Mouse (Mus musculus): ENCODE measurements around the gene Tex21. TPM values are rescaled to one million over a fixed set of nuclear protein-coding genes. Genes with fewer than 3 reads are reported as not detected.

Gene Tex21
- polyA plus RNA-seq, 1 experiment from 2014 or later, result not detected

DNA sequence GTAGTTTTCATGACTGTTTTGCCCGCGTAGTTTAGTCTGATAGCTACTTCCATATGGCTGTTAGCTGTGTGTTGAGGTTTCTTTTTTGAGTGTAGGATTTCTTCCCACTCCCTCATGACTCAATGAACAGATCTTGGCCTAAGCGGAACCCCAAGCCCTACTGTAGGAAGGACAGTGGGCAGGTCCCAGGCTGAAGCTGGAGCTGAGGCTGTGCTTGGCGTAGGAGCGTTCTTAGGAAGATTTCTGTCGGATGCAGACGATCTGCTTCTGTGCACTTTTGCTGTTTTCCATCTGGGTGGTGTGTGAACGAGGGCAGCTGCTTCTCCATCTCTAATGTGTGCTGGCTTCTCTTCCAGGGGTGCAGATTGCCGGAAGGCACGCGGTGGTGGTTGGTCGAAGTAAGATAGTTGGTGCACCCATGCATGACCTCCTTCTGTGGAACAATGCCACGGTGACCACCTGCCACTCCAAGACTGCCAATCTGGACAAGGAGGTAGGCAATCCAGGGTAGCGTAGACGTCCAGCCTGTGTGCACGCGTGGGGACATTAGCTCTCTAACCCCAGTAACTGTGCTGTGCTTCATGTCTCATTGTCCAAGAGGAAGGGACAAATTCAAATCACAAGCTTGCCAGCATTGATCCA lies 36.1 kb upstream of the Tex21 start:
- DNase-seq (ENCODE audit: low spot score) (no peak), ATAC-seq (no peak)
- Histone ChIP-seq H3K4me1 (ENCODE audit: insufficient read depth, low read depth, low read length) (no peaks in the 10 kb centered on the region), H3K27me3 (replicated peaks; ENCODE audit: insufficient read depth, low read length) (no peaks in the 10 kb centered on the region), H3K9ac (replicated peaks; ENCODE audit: low read depth) (no peak overlapping the region), H3K36me3 (ENCODE audit: insufficient read depth, low read length) (peaks cover 12% of the 10 kb centered on the region), H3K27ac (ENCODE audit: low read length) (no peak overlapping the region), H3K4me3 (ENCODE audit: low read depth, low read length) (no peak overlapping the region), H3K9me3 (ENCODE audit: low read length) (no peaks in the 10 kb centered on the region), H3K4me2 (replicated peaks; ENCODE audit: low read depth, low read length) (no peak overlapping the region)
- no peak for TF ChIP-seq CTCF (IDR thresholded peaks at IDR 0.05)
- no peak for TF ChIP-seq EP300 (IDR thresholded peaks at IDR 0.05)
- 95% methylated on average over 17 of the region's 17 CpGs for WGBS

- Histone ChIP-seq H3K4me1 (ENCODE audit: insufficient read depth, low read depth, low read length) (no peaks in the 10 kb centered on the region), H3K27me3 (replicated peaks; ENCODE audit: insufficient read depth, low read length) (no peaks in the 10 kb centered on the region), H3K9me3 (ENCODE audit: low read length) (no peaks in the 10 kb centered on the region), H3K27ac (ENCODE audit: low read length) (no peak overlapping the region), H3K9ac (replicated peaks; ENCODE audit: low read depth) (no peak overlapping the region), H3K4me2 (replicated peaks; ENCODE audit: low read depth, low read length) (no peak overlapping the region), H3K4me3 (ENCODE audit: low read depth, low read length) (no peak overlapping the region), H3K36me3 (ENCODE audit: insufficient read depth, low read length) (peaks cover 12% of the 10 kb centered on the region)
- WGBS, result 47% methylated on average over 4 of the region's 4 CpGs
- ATAC-seq (no peak), DNase-seq (ENCODE audit: low spot score) (no peak)
- TF ChIP-seq EP300 (IDR thresholded peaks at IDR 0.05) (no peak), CTCF (IDR thresholded peaks at IDR 0.05) (no peak)
Measured at GRCm38 (mm10) chr12:76282132-76282531, 35.6 kb upstream of the Tex21 start.

DNA sequence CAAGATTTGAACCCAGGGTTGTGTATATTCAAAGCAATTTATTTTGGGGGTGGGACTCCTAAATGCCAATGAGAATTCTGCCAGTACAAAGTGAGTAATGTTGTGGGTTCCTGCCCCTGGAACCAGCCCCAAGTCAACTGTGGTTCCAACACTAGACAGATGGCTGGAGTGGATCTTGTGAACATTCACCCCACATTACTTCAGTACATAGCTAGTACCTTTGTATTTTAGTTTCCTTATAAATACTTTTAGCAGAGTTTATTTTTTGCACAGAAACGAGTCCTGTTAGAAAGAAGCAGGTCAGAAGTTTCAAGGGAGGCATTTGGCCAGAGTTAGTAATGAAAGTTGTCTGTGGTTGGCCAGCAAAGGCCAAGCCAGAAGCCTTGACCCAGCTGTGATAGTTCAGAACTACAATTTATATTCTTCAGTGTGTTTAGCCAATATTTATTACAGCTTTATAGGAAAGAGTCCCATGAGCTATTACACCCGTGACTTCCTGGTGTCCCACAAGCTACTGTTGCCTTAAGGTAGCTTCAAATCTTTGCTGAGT lies 34.6 kb upstream of the Tex21 start:
- 76% methylated on average over 2 of the region's 2 CpGs for WGBS
- Histone ChIP-seq H3K4me1 (ENCODE audit: insufficient read depth, low read depth, low read length) (no peaks in the 10 kb centered on the region), H3K36me3 (ENCODE audit: insufficient read depth, low read length) (peaks cover 12% of the 10 kb centered on the region), H3K4me3 (ENCODE audit: low read depth, low read length) (no peak overlapping the region), H3K9me3 (ENCODE audit: low read length) (no peaks in the 10 kb centered on the region), H3K27ac (ENCODE audit: low read length) (no peak overlapping the region), H3K27me3 (replicated peaks; ENCODE audit: insufficient read depth, low read length) (no peaks in the 10 kb centered on the region), H3K4me2 (replicated peaks; ENCODE audit: low read depth, low read length) (no peak overlapping the region), H3K9ac (replicated peaks; ENCODE audit: low read depth) (no peak overlapping the region)
- ATAC-seq (no peak), DNase-seq (ENCODE audit: low spot score) (no peak)
- TF ChIP-seq CTCF (IDR thresholded peaks at IDR 0.05) (no peak), EP300 (IDR thresholded peaks at IDR 0.05) (no peak)

DNA sequence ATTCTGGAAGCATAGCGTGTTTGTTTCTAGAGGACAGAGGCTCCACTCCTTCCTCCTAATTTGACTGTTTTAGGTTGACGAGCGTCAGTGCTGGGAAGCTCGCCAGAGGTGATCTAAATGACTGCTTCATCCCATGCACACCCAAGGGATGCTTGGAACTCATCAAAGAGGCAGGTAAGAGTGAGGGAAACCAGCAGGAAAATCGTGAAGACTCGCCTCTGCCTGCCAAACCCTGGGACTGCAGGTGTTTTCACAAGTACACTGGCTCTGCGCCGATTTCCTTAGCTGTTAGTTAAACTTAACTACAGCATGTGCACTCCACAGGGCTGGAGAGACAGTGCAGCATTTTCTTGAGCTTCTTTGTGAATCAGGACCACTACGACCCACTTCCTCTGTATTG lies 34.0 kb upstream of the Tex21 start:
- TF ChIP-seq EP300 (IDR thresholded peaks at IDR 0.05) (no peak), CTCF (IDR thresholded peaks at IDR 0.05) (no peak)
- 88% methylated on average over 9 of the region's 9 CpGs for WGBS
- Histone ChIP-seq H3K36me3 (ENCODE audit: insufficient read depth, low read length) (peaks cover 10% of the 10 kb centered on the region), H3K4me2 (replicated peaks; ENCODE audit: low read depth, low read length) (no peak overlapping the region), H3K9me3 (ENCODE audit: low read length) (no peaks in the 10 kb centered on the region), H3K27ac (ENCODE audit: low read length) (no peak overlapping the region), H3K9ac (replicated peaks; ENCODE audit: low read depth) (no peak overlapping the region), H3K4me3 (ENCODE audit: low read depth, low read length) (no peak overlapping the region), H3K4me1 (ENCODE audit: insufficient read depth, low read depth, low read length) (no peaks in the 10 kb centered on the region), H3K27me3 (replicated peaks; ENCODE audit: insufficient read depth, low read length) (no peaks in the 10 kb centered on the region)
- ATAC-seq, result no peak
- no peak for DNase-seq (ENCODE audit: low spot score)

- no peak for TF ChIP-seq CTCF (IDR thresholded peaks at IDR 0.05)
- TF ChIP-seq EP300 (IDR thresholded peaks at IDR 0.05), result no peak
- Histone ChIP-seq H3K27ac (ENCODE audit: low read length) (no peak overlapping the region), H3K4me1 (ENCODE audit: insufficient read depth, low read depth, low read length) (no peaks in the 10 kb centered on the region), H3K4me3 (ENCODE audit: low read depth, low read length) (no peak overlapping the region), H3K9me3 (ENCODE audit: low read length) (no peaks in the 10 kb centered on the region), H3K4me2 (replicated peaks; ENCODE audit: low read depth, low read length) (no peak overlapping the region), H3K9ac (replicated peaks; ENCODE audit: low read depth) (no peak overlapping the region), H3K27me3 (replicated peaks; ENCODE audit: insufficient read depth, low read length) (no peaks in the 10 kb centered on the region), H3K36me3 (ENCODE audit: insufficient read depth, low read length) (peaks cover under 1% of the 10 kb centered on the region)
- WGBS, result 42% methylated on average over 6 of the region's 6 CpGs
- ATAC-seq (no peak), DNase-seq (ENCODE audit: low spot score) (no peak)
Measured at GRCm38 (mm10) chr12:76278209-76278608, 31.7 kb upstream of the Tex21 start.

- DNase-seq (ENCODE audit: low spot score) (no peak), ATAC-seq (peak; percentile 21; the same call in 1 of the 2 replicates)
- no peaks in the 10 kb centered on the region for H3K4me1 ChIP-seq (ENCODE audit: insufficient read depth, low read depth, low read length)
- H3K4me3 ChIP-seq (ENCODE audit: low read depth, low read length), result no peak overlapping the region
- no peaks in the 10 kb centered on the region for H3K9me3 ChIP-seq (ENCODE audit: low read length)
- TF ChIP-seq CTCF (IDR thresholded peaks at IDR 0.05) (no peak), EP300 (IDR thresholded peaks at IDR 0.05) (no peak)
- H3K36me3 ChIP-seq (ENCODE audit: insufficient read depth, low read length), result no peaks in the 10 kb centered on the region
- 83% methylated on average over 10 of the region's 10 CpGs for WGBS
- no peak overlapping the region for H3K9ac ChIP-seq (replicated peaks; ENCODE audit: low read depth)
- H3K27ac ChIP-seq (ENCODE audit: low read length), result no peak overlapping the region
- no peaks in the 10 kb centered on the region for H3K27me3 ChIP-seq (replicated peaks; ENCODE audit: insufficient read depth, low read length)
- no peak overlapping the region for H3K4me2 ChIP-seq (replicated peaks; ENCODE audit: low read depth, low read length)
Measured at GRCm38 (mm10) chr12:76272610-76273524, 26.3 kb upstream of the Tex21 start.
